In the genomic region with DNA sequence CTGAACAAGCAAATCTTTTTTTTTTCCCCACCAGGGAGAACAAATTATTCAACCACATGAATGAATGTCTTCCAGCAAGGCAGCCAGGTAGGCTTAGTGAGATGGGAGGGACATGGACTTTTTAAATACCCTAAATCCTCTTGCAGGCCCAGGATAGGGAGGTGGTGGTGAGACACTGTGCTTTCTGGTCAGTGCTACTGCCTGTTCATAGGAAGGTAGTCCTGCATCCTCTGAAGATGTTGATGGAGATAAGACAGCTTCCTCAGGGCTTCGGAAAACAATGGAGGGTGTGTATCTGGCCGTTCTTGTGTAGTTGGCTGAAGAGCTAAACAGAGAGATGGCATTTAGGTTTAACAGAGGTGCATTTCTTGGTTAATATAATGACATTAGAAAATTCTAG, we compare ENCODE assay signal across 18 mouse cellular contexts. TPM values are rescaled to one million over a fixed set of nuclear protein-coding genes. Genes with fewer than 3 reads are reported as not detected.
"Had no signal": no experiment of that assay in that cellular context is flagged by ENCODE, and none has a peak within 500 bp of the region (broad histone marks: within the 10 kb centered on the region; RNA-seq: fewer than 3 reads in every experiment).

No protein-coding gene starts in this region.

- ATAC-seq: liver, postnatal 0 days; midbrain, embryonic 13.5 days; midbrain, embryonic 15.5 days had no signal

- H3K4me3 ChIP-seq: liver, embryonic 15.5 days; lung, embryonic 15.5 days; megakaryocyte, embryonic 14.5 days; midbrain, embryonic 13.5 days; midbrain, embryonic 15.5 days; neural tube, embryonic 12.5 days; stomach, embryonic 15.5 days had no signal

- H3K27ac ChIP-seq: liver, embryonic 15.5 days; lung, embryonic 15.5 days; macrophage; midbrain, embryonic 13.5 days; midbrain, embryonic 15.5 days; neural tube, embryonic 12.5 days; stomach, embryonic 15.5 days; stomach, postnatal 0 days had no signal

- H3K4me2 ChIP-seq: liver, embryonic 15.5 days; lung, embryonic 15.5 days; midbrain, embryonic 11.5 days; midbrain, embryonic 13.5 days; midbrain, embryonic 15.5 days; neural tube, embryonic 12.5 days; stomach, embryonic 15.5 days had no signal

- H3K4me1 ChIP-seq: liver, embryonic 15.5 days; lung, embryonic 15.5 days; megakaryocyte, embryonic 14.5 days; midbrain, embryonic 13.5 days; midbrain, embryonic 15.5 days; neural tube, embryonic 12.5 days; stomach, embryonic 15.5 days had no signal

- H3K9ac ChIP-seq: liver, embryonic 15.5 days; liver, postnatal 0 days; lung, embryonic 15.5 days; midbrain, embryonic 13.5 days; midbrain, embryonic 15.5 days; neural tube, embryonic 12.5 days; stomach, embryonic 15.5 days had no signal

- H3K27me3 ChIP-seq: liver, embryonic 15.5 days; lung, embryonic 15.5 days; megakaryocyte, embryonic 14.5 days; midbrain, embryonic 13.5 days; midbrain, embryonic 15.5 days; neural tube, embryonic 12.5 days; stomach, embryonic 15.5 days had no signal

- DNase-seq: liver, postnatal 0 days; lung, adult 2 months; lung, postnatal 10 days; right cerebral cortex, postnatal 14 days; thymus, adult 2 months; thymus, postnatal 25 days; thymus, postnatal 4 days had no signal

- H3K9me3 ChIP-seq: liver, embryonic 15.5 days; lung, embryonic 15.5 days; megakaryocyte, embryonic 14.5 days; midbrain, embryonic 13.5 days; midbrain, embryonic 15.5 days; neural tube, embryonic 12.5 days; stomach, embryonic 15.5 days had no signal

- H3K36me3 ChIP-seq: liver, embryonic 15.5 days; lung, embryonic 15.5 days; midbrain, embryonic 13.5 days; midbrain, embryonic 15.5 days; neural tube, embryonic 12.5 days; stomach, embryonic 15.5 days had no signal

RNA-seq across cellular contexts. Expression of a gene that starts 35.1 kb away (rescaled TPM):
- total RNA-seq: neutrophil, adult 5-6 weeks had no signal
- polyA plus RNA-seq: lung, adult 2 months had no signal
